Mouse (Mus musculus) embryonic facial prominence, embryonic 11.5 days (tissue): ENCODE measurements around the gene Gm49380. TPM values are rescaled to one million over a fixed set of nuclear protein-coding genes. Genes with fewer than 3 reads are reported as not detected.

Experiments used
- ATAC-seq: fragments of 200-750 bp; cut with Nextera tagmentation; replicated peaks from 2 replicates; pipeline ENCODE4 v1.8.0; 2017; ENCODE audit warnings: low read depth; ENCODE audit not compliant: insufficient number of reproducible peaks, low FRiP score, low TSS enrichment
- DNase-seq: peaks from one replicate; pipeline ENCODE4 v3.0.0-alpha.2; 2015; ENCODE audit warnings: low spot score
- H3K27ac ChIP-seq: fragments of 300-500 bp; sonication (generic); replicated peaks from 2 replicates; pipeline ENCODE4 v1.5.1; 2014; ENCODE audit warnings: mild to moderate bottlenecking, low read depth, low read length, control low read depth
- H3K27me3 ChIP-seq: fragments of 300-500 bp; sonication (generic); 2 replicates; pipeline ENCODE4 v1.6.1; 2014; ENCODE audit warnings: mild to moderate bottlenecking, low read length, moderate library complexity, mixed read lengths; ENCODE audit not compliant: control insufficient read depth, insufficient read depth
- H3K36me3 ChIP-seq: fragments of 300-500 bp; sonication (generic); replicated peaks from 2 replicates; pipeline ENCODE4 v1.6.1; 2014; ENCODE audit warnings: low read depth, mild to moderate bottlenecking, low read length, moderate library complexity, mixed read lengths; ENCODE audit not compliant: control insufficient read depth, insufficient read depth
- H3K4me1 ChIP-seq: fragments of 300-500 bp; sonication (generic); 2 replicates; pipeline ENCODE4 v1.6.1; 2014; ENCODE audit warnings: low read length, mixed read lengths; ENCODE audit not compliant: control insufficient read depth, insufficient read depth
- H3K4me2 ChIP-seq: fragments of 300-500 bp; sonication (generic); 2 replicates; pipeline ENCODE4 v1.6.1; 2014; ENCODE audit warnings: low read depth, mild to moderate bottlenecking, control low read depth, low read length, moderate library complexity
- H3K4me3 ChIP-seq: fragments of 300-500 bp; sonication (generic); 2 replicates; pipeline ENCODE4 v1.5.1; 2014; ENCODE audit warnings: low read depth, low read length, control low read depth
- H3K9ac ChIP-seq: fragments of 300-500 bp; sonication (generic); replicated peaks from 2 replicates; pipeline ENCODE4 v1.6.1; 2014; ENCODE audit warnings: mild to moderate bottlenecking, control low read depth, low read length
- H3K9me3 ChIP-seq: fragments of 300-500 bp; sonication (generic); replicated peaks from 2 replicates; pipeline ENCODE4 v1.6.1; 2016; ENCODE audit warnings: mild to moderate bottlenecking, low read length, inconsistent platforms, mixed read lengths; ENCODE audit not compliant: control insufficient read depth
- WGBS: fragments of 180-500 bp; shearing (Covaris S2); extraction: QIAGEN DNeasy Blood & Tissue Kit; methylation state at CpG from one replicate; pipeline ENCODE4 v1.1.7; 2014; 5-methylcytosine and 5-hydroxymethylcytosine counted together
- polyA plus RNA-seq: library from polyadenylated mRNA; unstranded; fragments of >200 nt; fragmentation: Nextera tagmentation; extraction: Ambion mirVana; gene quantifications from 2 replicates; pipeline ENCODE4 v1.2.1, GENCODE M21; 2014

Gm49380 gene
- polyA plus RNA-seq, 1 experiment from 2014 or later = 0.08 TPM

DNA sequence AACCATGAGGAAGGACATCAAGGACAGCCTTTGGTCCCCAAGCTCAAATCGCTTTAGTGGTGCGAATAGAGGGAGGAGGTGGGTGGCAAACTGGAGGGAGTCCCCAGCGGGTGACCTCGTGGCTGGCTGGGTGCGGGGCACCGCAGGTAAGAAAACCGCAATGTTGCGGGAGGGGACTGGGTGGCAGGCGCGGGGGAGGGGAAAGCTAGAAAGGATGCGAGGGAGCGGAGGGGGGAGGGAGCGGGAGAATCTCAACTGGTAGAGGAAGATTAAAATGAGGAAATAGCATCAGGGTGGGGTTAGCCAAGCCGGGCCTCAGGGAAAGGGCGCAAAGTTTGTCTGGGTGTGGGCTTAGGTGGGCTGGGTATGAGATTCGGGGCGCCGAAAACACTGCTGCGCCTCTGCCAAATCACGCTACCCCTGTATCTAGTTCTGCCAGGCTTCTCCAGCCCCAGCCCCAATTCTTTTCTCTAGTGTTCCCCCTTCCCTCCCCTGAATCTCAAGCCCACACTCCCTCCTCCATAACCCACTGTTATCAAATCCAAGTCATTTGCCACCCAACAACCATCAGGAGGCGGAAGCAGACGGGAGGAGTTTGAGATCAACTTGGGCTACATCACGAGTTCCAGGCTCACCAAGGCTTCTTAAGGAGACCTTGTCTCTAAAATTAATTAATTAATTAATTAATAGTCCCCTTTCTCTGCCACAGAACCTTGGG lies 69.4 kb downstream of the Gm49380 start:
- H3K4me3 ChIP-seq = peak overlapping the region; percentile 33
- no peaks in the 10 kb centered on the region for H3K36me3 ChIP-seq
- H3K9ac ChIP-seq = peak overlapping the region; percentile 25; the same call in 1 of the 2 replicates
- H3K9me3 ChIP-seq = no peaks in the 10 kb centered on the region
- H3K27ac ChIP-seq = no peak overlapping the region
- 2% methylated on average over 23 of the region's 23 CpGs for WGBS
- DNase-seq (no peak), ATAC-seq (no peak)
- H3K4me1 ChIP-seq = peaks cover 2% of the 10 kb centered on the region; the same call in 1 of the 2 replicates
- H3K4me2 ChIP-seq = peak overlapping the region; percentile 69
- H3K27me3 ChIP-seq = peaks cover 23% of the 10 kb centered on the region

DNA sequence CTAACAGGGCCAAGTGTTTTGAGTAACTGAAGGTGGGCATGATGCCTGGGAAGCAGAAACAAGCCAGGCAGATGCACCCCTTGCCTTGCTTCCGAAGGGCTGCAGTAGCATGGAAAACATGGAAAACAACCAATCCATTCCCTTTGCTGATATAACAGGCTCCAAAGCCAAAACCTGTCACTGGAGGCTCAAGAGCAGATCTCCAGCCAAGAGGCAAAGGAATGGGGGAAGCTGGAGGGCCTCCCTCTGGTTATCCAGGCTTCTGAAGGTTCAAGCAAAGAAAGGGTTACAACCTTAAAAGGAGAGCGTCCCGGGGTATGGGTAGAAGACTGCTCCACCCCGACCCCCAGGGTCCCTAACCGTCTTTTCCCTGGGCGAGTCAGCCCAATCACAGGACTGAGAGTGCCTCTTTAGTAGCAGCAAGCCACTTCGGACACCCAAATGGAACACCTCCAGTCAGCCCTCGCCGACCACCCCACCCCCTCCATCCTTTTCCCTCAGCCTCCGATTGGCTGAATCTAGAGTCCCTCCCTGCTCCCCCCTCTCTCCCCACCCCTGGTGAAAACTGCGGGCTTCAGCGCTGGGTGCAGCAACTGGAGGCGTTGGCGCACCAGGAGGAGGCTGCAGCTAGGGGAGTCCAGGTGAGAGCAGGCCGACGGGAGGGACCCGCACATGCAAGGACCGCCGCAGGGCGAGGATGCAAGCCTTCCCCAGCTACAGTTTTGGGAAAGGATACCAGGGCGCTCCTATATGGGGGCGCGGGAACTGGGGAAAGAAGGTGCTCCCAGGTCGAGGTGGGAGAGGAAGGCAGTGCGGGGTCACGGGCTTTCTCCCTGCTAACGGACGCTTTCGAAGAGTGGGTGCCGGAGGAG lies 70.2 kb downstream of the Gm49380 start, which contains the start of gene Thy1:
Gene Thy1 (plus strand): TSS at position 549 of the 872 bp plus-strand sequence.
- no peak within 1 kb of the TSS for H3K27ac ChIP-seq
- peaks cover 23% of the 10 kb centered on the region for H3K27me3 ChIP-seq
- peak within 1 kb of the TSS; percentile 33 for H3K4me3 ChIP-seq
- no peaks in the 10 kb centered on the region for H3K9me3 ChIP-seq
- DNase-seq = peak; percentile 47
- H3K4me1 ChIP-seq = peaks cover 2% of the 10 kb centered on the region; the same call in 1 of the 2 replicates
- H3K36me3 ChIP-seq = no peaks in the 10 kb centered on the region
- 1% methylated on average over 30 of the region's 30 CpGs for WGBS
- peak within 1 kb of the TSS; percentile 69 for H3K4me2 ChIP-seq
- peak; percentile 52; the same call in 1 of the 2 replicates for ATAC-seq
- H3K9ac ChIP-seq = peak within 1 kb of the TSS; percentile 39

DNA sequence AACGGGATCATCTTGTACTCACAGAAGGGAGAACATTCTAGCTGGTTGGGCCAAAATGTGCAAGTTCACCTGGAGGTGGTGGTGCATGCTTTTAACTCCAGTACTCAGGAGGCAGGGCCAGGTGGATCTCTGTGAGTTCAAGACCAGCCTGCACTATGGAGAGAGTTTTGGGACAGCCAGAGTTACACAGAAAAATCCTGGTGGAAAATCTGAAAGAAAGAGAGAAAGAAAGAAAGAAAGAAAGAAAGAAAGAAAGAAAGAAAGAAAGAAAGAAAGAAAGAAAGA lies 71.0 kb downstream of the Gm49380 start:
- Histone ChIP-seq H3K9me3 (no peaks in the 10 kb centered on the region), H3K4me2 (no peak overlapping the region), H3K4me1 (peaks cover 2% of the 10 kb centered on the region; the same call in 1 of the 2 replicates), H3K4me3 (no peak overlapping the region), H3K9ac (no peak overlapping the region), H3K36me3 (no peaks in the 10 kb centered on the region), H3K27ac (no peak overlapping the region), H3K27me3 (peaks cover 23% of the 10 kb centered on the region)
- no peak for ATAC-seq
- DNase-seq = no peak
- 77% methylated on average over 1 of the region's 1 CpGs for WGBS

DNA sequence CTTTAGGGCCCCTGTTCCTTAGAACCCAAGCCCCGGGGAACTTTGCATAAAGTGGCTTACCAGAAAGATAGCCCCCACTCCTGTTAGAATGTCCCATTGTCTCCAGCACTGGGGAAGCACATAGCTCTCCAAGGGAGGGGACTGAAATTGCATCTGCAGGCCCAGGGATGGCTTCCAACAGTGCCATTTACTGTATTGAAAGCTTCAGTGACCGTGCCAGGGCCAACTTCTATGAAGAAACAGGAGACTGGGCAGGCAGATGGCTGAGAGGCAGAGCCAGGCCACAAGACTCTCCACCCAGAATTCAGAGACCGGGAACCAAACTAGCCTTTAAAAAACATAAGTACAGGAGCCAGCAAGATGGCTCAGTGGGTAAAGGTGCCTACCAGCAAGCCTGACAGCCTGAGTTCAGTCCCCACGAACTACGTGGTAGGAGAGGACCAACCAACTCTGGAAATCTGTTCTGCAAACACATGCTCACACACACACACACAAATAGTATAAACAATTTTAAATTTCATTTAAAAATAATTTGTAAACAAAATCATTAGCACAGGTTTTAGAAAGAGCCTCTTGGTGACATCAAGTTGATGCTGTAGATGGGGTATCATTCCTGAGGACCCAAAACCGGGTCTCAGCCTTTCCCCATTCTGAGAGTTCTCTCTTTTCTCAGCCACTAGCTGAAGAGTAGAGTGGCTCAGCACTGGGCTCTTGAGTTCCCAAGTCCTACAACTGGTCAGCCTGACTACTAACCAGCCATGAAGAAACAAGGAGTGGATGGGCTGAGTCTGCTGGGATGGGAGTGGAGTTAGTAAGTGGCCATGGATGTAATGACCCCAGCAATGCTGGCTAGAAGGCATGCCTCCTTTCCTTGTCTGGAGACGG lies 71.5 kb downstream of the Gm49380 start:
- 0 out of 2 replicates have a peak, but pooled peaks cover 2% of the 10 kb centered on the region for H3K4me1 ChIP-seq
- H3K36me3 ChIP-seq = no peaks in the 10 kb centered on the region
- no peak for DNase-seq
- H3K9ac ChIP-seq = no peak overlapping the region
- H3K27me3 ChIP-seq = peaks cover 23% of the 10 kb centered on the region
- H3K4me2 ChIP-seq = no peak overlapping the region
- no peak overlapping the region for H3K27ac ChIP-seq
- H3K4me3 ChIP-seq = no peak overlapping the region
- ATAC-seq = no peak
- WGBS = 67% methylated on average over 7 of the region's 7 CpGs
- H3K9me3 ChIP-seq = no peaks in the 10 kb centered on the region

DNA sequence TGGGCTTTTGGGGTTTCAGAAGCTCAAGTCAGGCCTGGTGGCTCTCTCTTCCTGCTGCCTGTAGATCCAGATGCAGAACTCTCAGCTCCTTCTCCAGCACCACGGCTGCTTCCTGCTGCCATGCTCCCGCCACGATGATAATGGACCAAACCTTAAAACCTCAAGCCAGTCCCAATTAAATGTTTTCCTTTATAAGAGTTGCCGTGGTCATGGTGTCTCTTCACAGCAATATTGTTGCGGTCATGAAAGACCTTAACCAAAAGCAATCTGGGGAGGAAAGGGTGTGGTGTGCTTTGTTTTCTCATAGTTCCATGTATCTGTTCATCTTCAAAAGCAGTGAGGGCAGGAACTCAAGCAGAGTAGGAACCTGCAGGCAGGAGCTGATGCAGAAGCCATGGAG lies 76.2 kb downstream of the Gm49380 start:
- ATAC-seq = no peak
- WGBS = 86% methylated on average over 5 of the region's 5 CpGs
- no peak overlapping the region for H3K4me3 ChIP-seq
- no peak overlapping the region for H3K4me2 ChIP-seq
- DNase-seq = no peak
- no peaks in the 10 kb centered on the region for H3K36me3 ChIP-seq
- no peaks in the 10 kb centered on the region for H3K4me1 ChIP-seq
- H3K27ac ChIP-seq = no peak overlapping the region
- H3K27me3 ChIP-seq = no peaks in the 10 kb centered on the region
- no peaks in the 10 kb centered on the region for H3K9me3 ChIP-seq
- no peak overlapping the region for H3K9ac ChIP-seq

DNA sequence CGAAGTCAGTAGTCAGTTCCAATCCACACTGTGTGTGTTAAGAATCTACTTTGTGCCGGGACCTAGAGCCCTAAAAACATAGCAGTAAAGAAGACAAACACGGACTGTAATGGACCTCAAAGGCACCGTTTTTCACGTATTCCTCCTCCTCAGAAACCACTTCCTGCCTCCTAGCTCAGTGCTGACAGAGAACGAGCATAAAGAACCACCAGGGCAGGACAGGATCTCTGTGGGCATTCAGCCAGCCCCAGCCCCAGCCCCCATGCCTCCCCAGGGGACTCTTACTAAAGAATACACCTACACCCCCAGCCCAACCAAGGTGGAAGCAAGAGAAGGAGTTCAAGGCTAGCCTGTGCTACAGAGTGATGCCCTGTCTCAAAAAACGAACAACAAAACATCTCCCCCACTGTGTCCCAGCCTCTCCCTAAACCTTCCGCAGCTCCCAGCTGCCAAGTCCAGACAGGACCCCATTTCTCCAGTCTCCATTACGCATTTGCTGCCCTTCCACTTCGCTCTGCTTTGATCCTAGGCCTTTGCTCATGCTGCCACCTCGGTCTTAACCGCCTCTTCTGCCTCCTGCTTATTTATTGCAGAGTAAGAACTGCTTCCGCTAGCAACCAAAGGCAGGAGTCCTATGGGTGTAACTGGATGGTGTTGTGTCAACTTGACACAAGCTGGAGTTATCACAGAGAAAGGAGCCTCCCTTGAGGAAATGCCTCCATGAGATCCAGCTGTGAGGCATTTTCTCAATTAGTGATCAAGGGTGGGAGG lies 79.2 kb downstream of the Gm49380 start:
- no peak overlapping the region for H3K4me2 ChIP-seq
- no peak for DNase-seq
- H3K4me1 ChIP-seq = no peaks in the 10 kb centered on the region
- no peaks in the 10 kb centered on the region for H3K27me3 ChIP-seq
- no peak for ATAC-seq
- H3K27ac ChIP-seq = no peak overlapping the region
- WGBS = 70% methylated on average over 13 of the region's 13 CpGs
- H3K9me3 ChIP-seq = no peaks in the 10 kb centered on the region
- no peak overlapping the region for H3K4me3 ChIP-seq
- no peak overlapping the region for H3K9ac ChIP-seq
- H3K36me3 ChIP-seq = no peaks in the 10 kb centered on the region

DNA sequence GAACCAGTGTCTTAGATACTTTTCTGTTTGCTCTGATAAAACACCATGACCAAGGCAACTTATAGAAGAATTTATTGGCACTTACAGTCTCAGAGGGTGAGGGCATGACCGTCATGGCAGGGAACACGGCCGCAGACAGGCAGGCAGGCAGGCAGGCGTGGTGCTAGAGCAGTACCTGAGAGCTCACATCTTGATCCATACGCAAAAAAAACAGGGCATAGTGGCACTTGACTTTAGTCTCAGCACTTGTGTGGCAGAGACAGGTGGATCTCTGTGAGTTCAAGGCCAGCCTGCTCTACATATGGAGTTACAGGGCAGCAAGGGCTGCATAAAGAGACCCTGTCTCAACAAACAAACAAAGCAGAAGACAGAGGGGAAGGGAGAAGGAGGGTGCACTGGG lies 80.0 kb downstream of the Gm49380 start:
- H3K9ac ChIP-seq = no peak overlapping the region
- H3K4me2 ChIP-seq = no peak overlapping the region
- H3K9me3 ChIP-seq = no peaks in the 10 kb centered on the region
- ATAC-seq (no peak), DNase-seq (no peak)
- WGBS = 91% methylated on average over 5 of the region's 5 CpGs
- no peak overlapping the region for H3K27ac ChIP-seq
- no peaks in the 10 kb centered on the region for H3K36me3 ChIP-seq
- H3K27me3 ChIP-seq = no peaks in the 10 kb centered on the region
- no peak overlapping the region for H3K4me3 ChIP-seq
- no peaks in the 10 kb centered on the region for H3K4me1 ChIP-seq
